Mouse (Mus musculus): ENCODE measurements around the gene Rgs17. TPM values are rescaled to one million over a fixed set of nuclear protein-coding genes. Genes with fewer than 3 reads are reported as not detected.
"Not testable (repeated sequence)": the region's sequence is repeated elsewhere in the genome, so short reads cannot be mapped to it uniquely, and the experiment has no call there.

Rgs17 gene
- 1 to 10 TPM in 1 of 2 experiments, under 1 TPM in 1; 0.89 to 1.0 TPM for total RNA-seq (2021)
- long read RNA-seq, experiment 1 = 0 reads
- long read RNA-seq, experiment 2 = 0 reads

GRCm38 (mm10) chr10:5922294-5922828 is at the start of gene Rgs17:
Rgs17 (minus strand) TSS chr10:5922400.
- peak; percentile 66 to 68 for DNase-seq

- no peak for DNase-seq
These were observed 45.5 kb upstream of the Rgs17 start for GRCm38 (mm10) chr10:5967655-5968054.

- DNase-seq = not testable (repeated sequence)
These were observed 31.6 kb upstream of the Rgs17 start for GRCm38 (mm10) chr10:5953787-5954186.

GRCm38 (mm10) chr10:5924261-5924660 is 2.1 kb upstream of the Rgs17 start:
- DNase-seq = no peak

GRCm38 (mm10) chr10:5923096-5923495 is 896 bp upstream of the Rgs17 start:
- DNase-seq = no peak

- DNase-seq = no peak
These were observed 429 bp downstream of the Rgs17 start for GRCm38 (mm10) chr10:5921771-5922170.

GRCm38 (mm10) chr10:5921031-5921551 is 1.1 kb downstream of the Rgs17 start:
- DNase-seq = no peak

GRCm38 (mm10) chr10:5904399-5904798 is 17.8 kb downstream of the Rgs17 start:
- no peak for DNase-seq

- DNase-seq = no peak
These were observed 20.4 kb downstream of the Rgs17 start for GRCm38 (mm10) chr10:5901777-5902176.

- no peak for DNase-seq
These were observed 21.5 kb downstream of the Rgs17 start for GRCm38 (mm10) chr10:5900731-5901130.

- no peak for DNase-seq
These were observed 45.1 kb downstream of the Rgs17 start for GRCm38 (mm10) chr10:5877106-5877505.

GRCm38 (mm10) chr10:5871081-5871480 is 51.1 kb downstream of the Rgs17 start:
- no peak for DNase-seq

GRCm38 (mm10) chr10:5867981-5868552 is 54.1 kb downstream of the Rgs17 start:
- DNase-seq = no peak

GRCm38 (mm10) chr10:5865996-5866395 is 56.2 kb downstream of the Rgs17 start:
- DNase-seq = no peak

- DNase-seq = no peak
These were observed 59.5 kb downstream of the Rgs17 start for GRCm38 (mm10) chr10:5862669-5863068.

GRCm38 (mm10) chr10:5860849-5861248 is 61.4 kb downstream of the Rgs17 start:
- no peak for DNase-seq

GRCm38 (mm10) chr10:5859729-5860128 is 62.5 kb downstream of the Rgs17 start:
- DNase-seq = peak in 1 of 2 experiments; percentile 10

GRCm38 (mm10) chr10:5857996-5858549 is 64.1 kb downstream of the Rgs17 start:
- DNase-seq = no peak

GRCm38 (mm10) chr10:5853290-5853868 is 68.8 kb downstream of the Rgs17 start:
- no peak for DNase-seq

GRCm38 (mm10) chr10:5846939-5847338 is 75.3 kb downstream of the Rgs17 start:
- no peak for DNase-seq

- DNase-seq = peak; percentile 31 to 71
These were observed 80.8 kb downstream of the Rgs17 start for GRCm38 (mm10) chr10:5841369-5841768.

- DNase-seq = no peak
These were observed 95.7 kb downstream of the Rgs17 start for GRCm38 (mm10) chr10:5826336-5827025.

- DNase-seq = peak; percentile 3 to 55
These were observed 97.4 kb downstream of the Rgs17 start for GRCm38 (mm10) chr10:5824779-5825178.
